ENCODE assay signal across 19 mouse cellular contexts in genomic region chr10:120168070-120168469, GRCm38 (mm10). TPM values are rescaled to one million over a fixed set of nuclear protein-coding genes. Genes with fewer than 3 reads are reported as not detected.
A peak's percentile ranks its signal among the peaks of the same experiment; 100 is the strongest.
DNase-seq lines count a peak whose midpoint lies in the region; ATAC-seq and TF ChIP-seq lines count a peak whose summit lies in the region.
"Had no signal": no experiment of that assay in that cellular context is flagged by ENCODE, and none has a peak within 500 bp of the region (broad histone marks: within the 10 kb centered on the region; RNA-seq: fewer than 3 reads in every experiment).

No protein-coding gene starts in this region.

- TF ChIP-seq EP300 in liver, postnatal 0 days (IDR thresholded peaks at IDR 0.05; ENCODE audit: low read depth) = 0 out of 2 replicates have a peak, but pooled peaks have one; percentile 21

- H3K27ac ChIP-seq in intestine, embryonic 14.5 days (ENCODE audit: low read depth) = no peak overlapping the region
- H3K27ac ChIP-seq in intestine, postnatal 0 days (ENCODE audit: low read depth, low read length) = no peak overlapping the region
- peak overlapping the region; percentile 36; the same call in 1 of the 2 replicates for H3K27ac ChIP-seq in ES-E14 (ENCODE audit: insufficient read depth, low read depth, low read length, poor library complexity, severe bottlenecking)
- no peak overlapping the region for H3K27ac ChIP-seq in liver, postnatal 0 days (ENCODE audit: low read depth)
- H3K27ac ChIP-seq: heart, embryonic 10.5 days; hindbrain, embryonic 15.5 days; macrophage; midbrain, embryonic 13.5 days had no signal

- DNase-seq in intestine, embryonic 14.5 days (ENCODE audit: low spot score) = no peak
- no peak for DNase-seq in ES-E14 (ENCODE audit: low read depth, low spot score)
- DNase-seq in liver, postnatal 0 days = no peak
- DNase-seq in adrenal gland, adult (ENCODE audit: inconsistent age in 2 of 2, low spot score in 1 of 2) = no peak
- no peak for DNase-seq in urinary bladder, adult 2 months (ENCODE audit: low spot score)
- no peak for DNase-seq in kidney, postnatal 25 days
- DNase-seq: adrenal gland, postnatal 10 days; cerebellum, adult 8-10 months; gastrocnemius, postnatal 14 days; heart, postnatal 14 days; kidney, adult 2 months; thymus, adult 18-20 months had no signal

- in situ Hi-C loops in ES-E14 (cut with MboI; ENCODE audit: low sequenced_read_pairs in 2 of 2, unreplicated experiment in 2 of 2) = no loop called here

- ATAC-seq in intestine, embryonic 14.5 days (replicated peaks; ENCODE audit: low FRiP score, low TSS enrichment, low read depth) = peak; percentile 60; the same call in 1 of the 2 replicates
- no peak for ATAC-seq in intestine, postnatal 0 days
- peak; percentile 39 to 72 for ATAC-seq in hematopoietic stem cell, adult 5-6 weeks (replicated peaks in 1 of 2; ENCODE audit: insufficient read depth in 1 of 2, low FRiP score in 2 of 2, low TSS enrichment in 1 of 2, low read depth in 1 of 2, poor library complexity in 2 of 2, severe bottlenecking in 2 of 2)
- peak; percentile 48; the same call in 1 of the 2 replicates for ATAC-seq in liver, postnatal 0 days
- ATAC-seq: midbrain, embryonic 13.5 days had no signal

- H3K4me3 ChIP-seq in intestine, embryonic 14.5 days (ENCODE audit: low read depth, low read length) = no peak overlapping the region
- H3K4me3 ChIP-seq in intestine, postnatal 0 days (ENCODE audit: low read depth, low read length) = no peak overlapping the region
- H3K4me3 ChIP-seq in ES-E14 (ENCODE audit: insufficient read depth in 1 of 2, low read depth in 1 of 2, low read length in 2 of 2, poor library complexity in 1 of 2, severe bottlenecking in 1 of 2) = no peak overlapping the region
- H3K4me3 ChIP-seq in liver, postnatal 0 days (ENCODE audit: low read depth, low read length) = no peak overlapping the region
- H3K4me3 ChIP-seq: heart, embryonic 10.5 days; hindbrain, embryonic 15.5 days; midbrain, embryonic 13.5 days had no signal

- H3K36me3 ChIP-seq in intestine, embryonic 14.5 days (ENCODE audit: control insufficient read depth, insufficient read depth, low read length) = no peaks in the 10 kb centered on the region
- H3K36me3 ChIP-seq in intestine, postnatal 0 days (ENCODE audit: control insufficient read depth, insufficient read depth) = no peaks in the 10 kb centered on the region
- H3K36me3 ChIP-seq in ES-E14 (ENCODE audit: control insufficient read depth, insufficient read depth, low read length, poor library complexity, severe bottlenecking) = no peaks in the 10 kb centered on the region
- H3K36me3 ChIP-seq in liver, postnatal 0 days (replicated peaks; ENCODE audit: insufficient read depth, low read length) = no peaks in the 10 kb centered on the region
- H3K36me3 ChIP-seq: heart, embryonic 10.5 days; hindbrain, embryonic 15.5 days; midbrain, embryonic 13.5 days had no signal

- H3K4me2 ChIP-seq in intestine, embryonic 14.5 days (ENCODE audit: low read length) = no peak overlapping the region
- H3K4me2 ChIP-seq in intestine, postnatal 0 days (replicated peaks; ENCODE audit: low read depth) = no peak overlapping the region
- H3K4me2 ChIP-seq in liver, postnatal 0 days (ENCODE audit: low read depth, low read length) = no peak overlapping the region
- H3K4me2 ChIP-seq: hindbrain, embryonic 15.5 days; midbrain, embryonic 13.5 days had no signal

- TF ChIP-seq CTCF in intestine, postnatal 0 days (IDR thresholded peaks at IDR 0.05; ENCODE audit: low read depth) = no peak
- TF ChIP-seq CTCF in liver, postnatal 0 days (IDR thresholded peaks at IDR 0.05; ENCODE audit: low read depth) = no peak

- H3K9me3 ChIP-seq in intestine, embryonic 14.5 days (ENCODE audit: control insufficient read depth, low read length) = no peaks in the 10 kb centered on the region
- H3K9me3 ChIP-seq in intestine, postnatal 0 days (ENCODE audit: control insufficient read depth) = no peaks in the 10 kb centered on the region
- H3K9me3 ChIP-seq in ES-E14 (ENCODE audit: control insufficient read depth, insufficient read depth, low read depth, low read length) = 0 out of 2 replicates have a peak, but pooled peaks cover 2% of the 10 kb centered on the region
- no peaks in the 10 kb centered on the region for H3K9me3 ChIP-seq in liver, postnatal 0 days (ENCODE audit: low read length)
- H3K9me3 ChIP-seq: heart, embryonic 10.5 days; hindbrain, embryonic 15.5 days; midbrain, embryonic 13.5 days had no signal

- H3K4me1 ChIP-seq in intestine, embryonic 14.5 days (replicated peaks; ENCODE audit: control insufficient read depth, insufficient read depth, low read length) = no peaks in the 10 kb centered on the region
- no peaks in the 10 kb centered on the region for H3K4me1 ChIP-seq in intestine, postnatal 0 days (replicated peaks; ENCODE audit: control insufficient read depth, insufficient read depth, low read length)
- H3K4me1 ChIP-seq in ES-E14 (ENCODE audit: control insufficient read depth in 2 of 2, insufficient read depth in 2 of 2, low read length in 2 of 2, poor library complexity in 1 of 2) = peaks cover 6 to 14% of the 10 kb centered on the region in 2 experiments; a peak in 3 of 4 replicates
- H3K4me1 ChIP-seq in liver, postnatal 0 days (ENCODE audit: insufficient read depth) = no peaks in the 10 kb centered on the region; the same call in 1 of the 2 replicates
- H3K4me1 ChIP-seq: hindbrain, embryonic 15.5 days had no signal

- no peak overlapping the region for H3K9ac ChIP-seq in intestine, embryonic 14.5 days (ENCODE audit: low read length)
- no peak overlapping the region for H3K9ac ChIP-seq in intestine, postnatal 0 days (ENCODE audit: low read depth, low read length)
- no peak overlapping the region for H3K9ac ChIP-seq in ES-E14 (ENCODE audit: insufficient read depth, low read depth, low read length, poor library complexity, severe bottlenecking)
- no peak overlapping the region for H3K9ac ChIP-seq in liver, postnatal 0 days (replicated peaks)
- H3K9ac ChIP-seq: hindbrain, embryonic 15.5 days; midbrain, embryonic 13.5 days had no signal

- WGBS in intestine, embryonic 14.5 days = 61% methylated on average over 1 of the region's 1 CpGs
- WGBS in intestine, postnatal 0 days = 81% methylated on average over 1 of the region's 1 CpGs
- 58% methylated on average over 1 of the region's 1 CpGs for WGBS in liver, postnatal 0 days (ENCODE audit: insufficient replicate concordance)

- H3K27me3 ChIP-seq in intestine, embryonic 14.5 days (replicated peaks; ENCODE audit: control insufficient read depth, insufficient read depth, low read length) = no peaks in the 10 kb centered on the region
- no peaks in the 10 kb centered on the region for H3K27me3 ChIP-seq in intestine, postnatal 0 days (replicated peaks; ENCODE audit: control insufficient read depth, insufficient read depth, low read length)
- no peaks in the 10 kb centered on the region for H3K27me3 ChIP-seq in liver, postnatal 0 days (ENCODE audit: insufficient read depth, low read length)
- H3K27me3 ChIP-seq: CH12.LX; hindbrain, embryonic 15.5 days; midbrain, embryonic 13.5 days had no signal

TF ChIP-seq in ES-E14, 5 proteins besides CTCF, POLR2A, EP300 and RAD21:
- TF ChIP-seq CHD2 (IDR thresholded peaks at IDR 0.05; ENCODE audit: low read depth, low read length) = no peak
- TF ChIP-seq ZC3H11A (IDR thresholded peaks at IDR 0.05; ENCODE audit: borderline replicate concordance, low read depth, low read length) = no peak
- TF ChIP-seq MAFK (IDR thresholded peaks at IDR 0.05; ENCODE audit: insufficient read depth, low read depth, low read length) = no peak
- TF ChIP-seq ZNF384 (IDR thresholded peaks at IDR 0.05; ENCODE audit: low read depth, low read length) = no peak
- TF ChIP-seq HCFC1 (IDR thresholded peaks at IDR 0.05; ENCODE audit: borderline replicate concordance, insufficient read depth, low read length) = no peak

RNA-seq across cellular contexts. Expression of gene Tmbim4, which starts 33.3 kb away (rescaled TPM):
- 101 and 104 TPM in 2 replicates for polyA plus RNA-seq in intestine, embryonic 14.5 days (2014; fragmentation: Nextera tagmentation; extraction: Ambion mirVana)
- polyA plus RNA-seq in intestine, postnatal 0 days (2015; fragmentation: Nextera tagmentation; extraction: Ambion mirVana) = 241 and 243 TPM in 2 replicates
- total RNA-seq in ES-E14 (2012; rRNA removed) = 116 and 125 TPM in 2 replicates
- total RNA-seq in hematopoietic stem cell, adult 5-6 weeks (2017) = 84.9 and 109 TPM in 2 replicates
- 140 and 150 TPM in 2 replicates for polyA plus RNA-seq in liver, postnatal 0 days (2015; fragmentation: Nextera tagmentation; extraction: Ambion mirVana)
- 112 and 135 TPM in 2 replicates for polyA plus RNA-seq in urinary bladder, adult 2 months (2012; rRNA removed)

RNA-seq across cellular contexts. Expression of gene Irak3, which starts 33.9 kb away (rescaled TPM):
- polyA plus RNA-seq in intestine, embryonic 14.5 days (2014; fragmentation: Nextera tagmentation; extraction: Ambion mirVana) = 0.83 and 1.3 TPM in 2 replicates
- polyA plus RNA-seq in intestine, postnatal 0 days (2015; fragmentation: Nextera tagmentation; extraction: Ambion mirVana) = 0.81 and 0.95 TPM in 2 replicates
- total RNA-seq in ES-E14 (2012; rRNA removed) = 15.1 and 19.8 TPM in 2 replicates
- 17.7 and 19.2 TPM in 2 replicates for total RNA-seq in hematopoietic stem cell, adult 5-6 weeks (2017)
- polyA plus RNA-seq in liver, postnatal 0 days (2015; fragmentation: Nextera tagmentation; extraction: Ambion mirVana) = 1.5 and 1.6 TPM in 2 replicates
- polyA plus RNA-seq in urinary bladder, adult 2 months (2012; rRNA removed) = 4.6 and 6.6 TPM in 2 replicates

RNA-seq across cellular contexts. Expression of gene Helb, which starts 55.3 kb away (rescaled TPM):
- 4.1 and 4.8 TPM in 2 replicates for polyA plus RNA-seq in intestine, embryonic 14.5 days (2014; fragmentation: Nextera tagmentation; extraction: Ambion mirVana)
- polyA plus RNA-seq in intestine, postnatal 0 days (2015; fragmentation: Nextera tagmentation; extraction: Ambion mirVana) = 2.3 and 3.1 TPM in 2 replicates
- total RNA-seq in ES-E14 (2012; rRNA removed) = 26.6 and 38.3 TPM in 2 replicates
- 26.8 and 31.9 TPM in 2 replicates for total RNA-seq in hematopoietic stem cell, adult 5-6 weeks (2017)
- polyA plus RNA-seq in liver, postnatal 0 days (2015; fragmentation: Nextera tagmentation; extraction: Ambion mirVana) = 3.6 and 5.0 TPM in 2 replicates
- polyA plus RNA-seq in urinary bladder, adult 2 months (2012; rRNA removed) = 7.5 and 8.0 TPM in 2 replicates

RNA-seq across cellular contexts. Expression of gene Llph, which starts 58.8 kb away (rescaled TPM):
- polyA plus RNA-seq in intestine, embryonic 14.5 days (2014; fragmentation: Nextera tagmentation; extraction: Ambion mirVana) = 63.2 and 63.4 TPM in 2 replicates
- polyA plus RNA-seq in intestine, postnatal 0 days (2015; fragmentation: Nextera tagmentation; extraction: Ambion mirVana) = 40.6 and 49.3 TPM in 2 replicates
- total RNA-seq in ES-E14 (2012; rRNA removed) = 53.6 and 71.9 TPM in 2 replicates
- total RNA-seq in hematopoietic stem cell, adult 5-6 weeks (2017) = 82.5 and 82.9 TPM in 2 replicates
- 33.5 and 33.9 TPM in 2 replicates for polyA plus RNA-seq in liver, postnatal 0 days (2015; fragmentation: Nextera tagmentation; extraction: Ambion mirVana)
- polyA plus RNA-seq in urinary bladder, adult 2 months (2012; rRNA removed) = 56.9 and 59.8 TPM in 2 replicates
